Mouse (Mus musculus) adrenal gland, adult 2 months (tissue): ENCODE results near the gene Ano10. TPM values are rescaled to one million over a fixed set of nuclear protein-coding genes. Genes with fewer than 3 reads are reported as not detected.
A peak's percentile ranks its signal among the peaks of the same experiment; 100 is the strongest.

Experiments
- DNase-seq: peaks from one replicate; pipeline ENCODE4 v3.0.0; 2021
- polyA plus RNA-seq: library from polyadenylated mRNA; depleted of rRNA; stranded (reverse); fragments of >200 nt; gene quantifications from 2 replicates; pipeline ENCODE4 v1.2.3, GENCODE M21; 2012
- total RNA-seq, 2 experiments: library from RNA; stranded (reverse); gene quantifications; 2 replicates each; pipeline ENCODE4 v1.2.3; 2021

The Ano10 gene
- total and polyA plus RNA-seq, 3 experiments = 71.6 to 102 (median 75.6) TPM

DNA sequence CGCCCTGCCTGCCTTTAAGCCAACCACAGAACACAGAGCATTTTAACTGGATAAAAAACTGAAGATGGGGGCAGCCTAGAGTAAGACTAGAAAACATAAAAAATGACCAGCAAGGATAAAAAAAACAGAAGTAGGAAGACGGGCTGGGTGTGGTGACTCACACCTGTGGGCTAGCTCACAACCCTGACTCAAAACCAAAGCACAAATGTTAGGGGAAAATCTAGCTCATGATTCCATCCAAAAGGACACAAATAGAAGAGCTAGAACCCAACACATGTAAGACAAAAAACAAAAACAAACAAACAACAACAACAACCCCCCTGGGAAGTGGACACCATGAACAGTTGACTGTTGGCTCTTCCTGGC lies 49.4 kb downstream of the Ano10 start:
- no peak for DNase-seq

DNA sequence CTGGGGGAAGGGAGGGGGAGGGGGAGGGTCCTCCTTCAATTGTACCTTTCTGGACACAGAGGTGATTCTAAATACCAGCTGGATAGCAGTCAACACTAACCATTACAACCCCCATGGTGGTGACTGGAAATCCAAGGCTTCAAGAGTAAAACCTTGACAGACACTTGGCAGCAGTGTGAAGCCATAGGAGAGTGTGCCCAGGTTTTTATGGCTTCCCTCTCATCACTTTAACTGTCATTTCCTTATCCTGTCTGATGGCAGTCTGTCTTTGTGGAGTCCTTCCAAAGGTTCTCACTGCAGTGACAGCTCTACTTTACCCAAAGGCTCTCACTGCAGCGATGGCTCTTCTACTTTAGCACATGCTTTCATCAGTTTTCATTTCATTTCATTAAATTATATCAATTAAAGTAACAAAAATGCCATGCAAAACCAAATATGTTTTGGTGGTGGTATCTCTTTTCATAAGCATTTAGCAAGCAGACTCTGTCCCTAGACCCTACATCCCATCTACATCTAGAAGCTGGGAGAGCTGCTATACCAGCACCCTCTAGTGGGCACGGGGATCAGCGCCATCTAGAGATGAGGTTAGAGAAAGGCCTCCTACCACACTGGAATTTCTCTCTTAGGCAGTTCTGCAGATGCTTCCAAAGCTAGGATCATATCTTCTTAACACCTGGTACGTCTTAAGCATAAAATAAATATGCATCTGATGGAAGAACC lies 50.0 kb downstream of the Ano10 start:
- peak; percentile 70 for DNase-seq

DNA sequence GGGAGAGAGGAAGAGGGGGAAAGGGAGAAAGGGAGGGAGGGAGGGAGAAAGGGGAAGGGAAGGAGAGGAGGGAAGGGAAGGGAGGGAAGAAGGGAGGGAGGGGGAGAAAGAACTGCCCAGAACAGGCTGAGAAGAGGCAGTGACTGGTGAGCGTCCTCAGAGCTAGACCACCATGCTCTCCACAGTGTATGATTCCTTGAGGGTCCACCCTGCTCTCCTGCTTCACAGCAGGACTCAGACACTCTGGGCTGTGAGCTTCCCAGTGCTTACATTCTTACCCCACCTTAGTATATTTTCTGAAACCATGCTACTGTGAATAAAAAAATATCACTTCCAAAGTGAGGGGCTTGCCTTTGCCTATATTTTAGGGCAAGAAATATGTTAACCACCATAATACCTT lies 50.9 kb downstream of the Ano10 start:
- DNase-seq = no peak

DNA sequence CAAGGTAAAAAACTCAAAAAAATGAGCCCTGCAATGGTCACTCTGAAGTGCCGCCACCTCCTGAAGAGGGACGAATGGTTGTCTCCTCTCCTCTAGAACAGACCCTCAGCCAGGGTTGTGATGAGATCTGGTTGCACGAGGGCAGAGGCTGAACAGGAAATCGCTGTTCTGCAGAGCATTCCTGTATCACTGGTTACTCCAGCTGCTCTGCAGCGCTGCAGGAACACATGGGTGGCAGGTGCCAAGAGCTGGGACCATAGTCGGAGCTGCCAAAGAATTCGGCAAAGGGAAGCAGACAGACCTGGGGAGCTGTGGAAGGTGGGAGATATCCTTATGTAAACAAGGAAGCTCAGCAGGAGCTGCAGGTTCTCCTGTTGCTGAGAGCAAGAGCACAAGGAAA lies 51.4 kb downstream of the Ano10 start:
- no peak for DNase-seq

GRCm38 (mm10) chr9:122241812-122242400 lies 52.3 kb downstream of the Ano10 start:
- DNase-seq = no peak

DNA sequence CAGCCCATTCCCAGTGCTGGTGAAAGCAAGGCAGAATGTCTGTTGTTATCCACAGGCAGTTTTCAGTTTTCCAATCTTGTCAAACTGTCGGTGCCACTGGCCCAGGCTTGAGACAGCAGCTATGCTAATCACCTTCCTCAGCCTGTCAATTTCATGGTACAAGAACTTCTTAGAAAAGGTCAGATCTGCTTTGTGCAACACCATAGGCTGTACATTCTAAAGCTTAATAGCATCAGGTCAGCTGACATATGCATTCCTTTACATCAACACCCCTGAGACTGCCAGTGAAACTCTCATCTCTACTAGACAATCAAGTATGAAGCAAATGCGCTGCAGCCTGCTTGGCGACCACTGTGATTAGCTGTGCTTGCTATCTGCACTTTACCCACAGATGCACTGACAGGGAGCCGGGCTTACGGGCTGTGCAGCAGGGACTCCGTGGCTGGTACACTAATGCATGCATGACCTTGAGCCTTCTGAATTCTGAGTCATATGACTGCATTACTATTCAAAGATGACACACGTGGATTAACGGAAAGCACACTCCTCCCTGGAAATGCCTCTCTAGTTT lies 53.5 kb downstream of the Ano10 start:
- DNase-seq = no peak

GRCm38 (mm10) chr9:122234741-122235140 lies 59.5 kb downstream of the Ano10 start:
- no peak for DNase-seq

- DNase-seq = no peak
Observed at GRCm38 (mm10) chr9:122233972-122234345, 60.3 kb downstream of the Ano10 start.

- DNase-seq = no peak
Observed at GRCm38 (mm10) chr9:122233316-122233971, 60.8 kb downstream of the Ano10 start.

DNA sequence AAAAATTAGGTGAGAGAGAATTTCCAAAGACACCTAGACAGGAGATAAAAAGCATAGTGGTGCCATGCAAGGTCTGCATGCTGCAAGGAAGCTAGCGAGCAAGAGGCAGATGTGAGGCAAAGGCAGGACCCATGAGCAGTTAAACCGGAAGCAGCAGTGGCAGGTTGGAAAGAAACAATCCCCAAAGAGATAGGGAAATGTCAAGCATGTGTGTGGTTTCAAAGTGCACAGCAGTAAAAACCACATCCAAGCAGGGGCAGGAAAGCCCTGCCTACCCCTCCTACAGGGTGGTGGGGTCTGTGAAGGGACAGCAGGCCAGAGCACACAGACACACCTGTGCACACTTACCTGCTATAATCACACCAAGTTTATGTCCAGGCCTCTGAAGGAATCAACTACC lies 61.3 kb downstream of the Ano10 start:
- DNase-seq = no peak

DNA sequence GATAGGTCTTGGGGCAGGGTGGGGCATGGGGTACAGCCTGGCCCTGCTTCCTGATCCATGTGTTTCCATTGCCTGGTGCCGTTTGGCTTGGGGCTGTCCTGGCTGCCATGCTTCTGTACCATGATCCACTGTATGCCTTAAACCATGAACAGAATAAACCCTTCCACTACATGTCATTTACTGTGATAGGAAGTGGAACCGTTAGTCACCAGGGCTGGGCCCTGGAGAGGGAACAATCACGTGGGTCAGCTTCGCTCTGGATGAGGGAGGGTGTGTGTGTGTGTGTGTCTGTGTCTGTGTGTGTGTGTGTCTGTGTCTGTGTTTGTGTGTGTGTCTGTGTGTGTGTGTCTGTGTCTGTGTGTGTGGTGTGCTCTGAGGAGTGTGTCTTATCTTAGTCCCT lies 63.5 kb downstream of the Ano10 start:
- no peak for DNase-seq

DNA sequence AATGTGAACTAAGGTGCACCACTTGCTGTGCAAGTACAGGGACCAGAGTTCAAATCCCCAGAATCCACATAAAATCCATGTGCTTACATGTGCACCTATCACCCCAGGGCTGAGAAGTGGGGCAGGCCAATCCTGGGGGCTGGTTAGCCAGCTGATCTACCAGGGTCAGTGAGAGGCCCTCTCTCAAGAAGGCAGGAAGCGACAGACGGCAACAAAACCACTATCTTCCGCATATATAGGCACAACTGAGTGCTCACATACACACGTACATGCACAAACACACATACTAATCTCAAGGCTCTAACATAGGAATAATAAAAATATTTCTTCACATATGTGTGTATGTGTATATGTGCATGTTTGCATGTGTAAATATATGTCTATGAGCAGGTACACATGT lies 67.8 kb downstream of the Ano10 start:
- no peak for DNase-seq

- DNase-seq = no peak
Observed at GRCm38 (mm10) chr9:122225309-122225708, 68.9 kb downstream of the Ano10 start.

DNA sequence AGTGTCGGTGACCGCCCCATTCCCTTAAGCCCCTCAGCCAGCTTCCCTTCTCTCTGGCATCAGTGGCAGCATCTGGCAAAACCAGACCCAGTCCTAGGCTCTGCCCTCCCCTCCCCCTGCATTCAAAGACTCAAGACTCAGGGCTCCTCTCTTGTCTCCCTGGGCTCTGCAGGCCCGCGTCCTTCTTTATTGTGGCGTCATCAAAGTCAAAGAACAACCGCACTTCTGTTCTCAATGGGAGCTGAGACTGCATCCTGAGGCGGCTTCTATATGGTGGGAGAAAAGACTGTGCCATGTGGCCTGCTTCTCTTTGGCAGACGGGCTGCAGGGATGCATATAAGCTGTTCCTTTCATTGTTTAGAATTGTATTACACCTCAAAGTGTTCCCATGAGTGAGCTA lies 71.2 kb downstream of the Ano10 start:
- no peak for DNase-seq

- DNase-seq = peak; percentile 33
Observed at GRCm38 (mm10) chr9:122219934-122220333, 74.3 kb downstream of the Ano10 start.

DNA sequence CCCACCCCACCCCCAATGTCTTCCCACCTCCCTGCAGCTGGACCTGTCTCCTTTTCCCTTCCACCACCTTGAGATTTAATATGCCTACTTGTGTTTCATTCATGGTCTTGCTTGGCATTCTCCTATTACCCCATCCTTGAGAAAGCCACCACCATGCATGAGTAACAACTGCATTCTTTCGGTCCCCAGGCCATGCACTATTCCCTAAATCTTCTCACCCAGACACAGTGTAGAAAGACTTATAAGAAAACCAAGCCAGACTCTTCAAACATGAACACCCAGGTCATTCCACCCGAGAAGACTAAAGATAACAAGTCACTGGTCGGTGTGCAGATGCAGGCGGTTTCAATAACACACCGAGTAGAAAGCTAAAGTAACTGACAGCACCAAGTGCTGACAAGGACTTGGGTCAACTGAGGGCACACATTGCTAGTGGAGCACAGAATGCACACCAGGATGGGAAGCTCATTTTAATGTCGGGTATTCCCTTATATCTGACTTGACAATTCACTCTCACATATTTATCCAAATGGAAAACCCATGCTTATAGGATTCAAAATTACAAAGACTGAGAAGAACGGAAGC lies 77.2 kb downstream of the Ano10 start:
- DNase-seq = no peak

- DNase-seq = no peak
Observed at GRCm38 (mm10) chr9:122215118-122215517, 79.1 kb downstream of the Ano10 start.

DNA sequence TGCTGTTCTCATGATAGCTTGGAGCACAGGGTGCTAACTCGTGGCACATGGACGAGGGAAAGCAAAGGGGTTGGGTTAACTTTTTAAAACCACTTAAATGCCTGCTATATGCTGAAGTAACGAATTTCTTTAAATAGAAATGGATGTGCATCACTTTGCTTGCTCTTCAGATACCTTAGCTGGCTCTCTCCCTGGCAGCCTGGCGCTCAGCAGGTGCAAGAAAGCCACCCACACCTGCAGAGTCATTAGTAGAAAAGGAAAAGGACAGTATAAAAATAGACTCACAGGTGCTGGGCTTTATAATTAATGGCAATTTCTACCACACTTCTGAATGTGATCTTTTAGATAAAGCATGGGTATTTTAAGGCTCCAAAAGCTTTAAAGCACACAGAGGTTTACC lies 85.9 kb downstream of the Ano10 start:
- DNase-seq = no peak

DNA sequence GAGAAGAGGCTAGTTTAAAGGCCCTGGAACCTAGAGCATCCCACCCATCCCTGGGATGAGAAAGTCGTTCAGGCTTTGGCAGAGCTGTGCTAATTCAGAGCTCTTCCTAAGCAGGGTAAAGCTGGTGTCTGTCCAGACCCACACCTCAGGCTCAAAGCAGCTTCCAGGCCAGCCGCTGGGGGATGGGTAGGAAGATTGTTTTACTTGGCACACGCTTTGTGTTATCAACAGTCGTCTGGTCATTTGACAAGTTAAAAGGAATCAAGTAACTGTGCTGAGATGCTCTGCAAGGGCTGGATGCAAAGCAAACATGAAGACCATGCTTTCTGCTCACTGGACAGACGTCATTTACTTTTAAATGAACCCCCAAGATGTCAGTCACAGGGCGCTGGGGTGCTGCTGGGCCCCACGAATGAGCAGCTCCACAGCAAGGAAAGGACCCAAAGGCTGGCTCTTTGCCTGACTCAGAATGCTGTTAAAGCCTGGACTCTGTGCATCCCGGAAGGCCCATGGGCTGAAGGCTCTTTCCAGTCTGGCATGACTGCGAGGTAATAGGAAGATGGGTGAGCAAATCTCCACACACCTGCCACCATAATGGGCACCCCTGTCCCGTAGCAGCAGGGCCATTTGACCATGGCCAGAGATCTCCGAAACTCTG lies 88.6 kb downstream of the Ano10 start:
- DNase-seq = peak; percentile 65

DNA sequence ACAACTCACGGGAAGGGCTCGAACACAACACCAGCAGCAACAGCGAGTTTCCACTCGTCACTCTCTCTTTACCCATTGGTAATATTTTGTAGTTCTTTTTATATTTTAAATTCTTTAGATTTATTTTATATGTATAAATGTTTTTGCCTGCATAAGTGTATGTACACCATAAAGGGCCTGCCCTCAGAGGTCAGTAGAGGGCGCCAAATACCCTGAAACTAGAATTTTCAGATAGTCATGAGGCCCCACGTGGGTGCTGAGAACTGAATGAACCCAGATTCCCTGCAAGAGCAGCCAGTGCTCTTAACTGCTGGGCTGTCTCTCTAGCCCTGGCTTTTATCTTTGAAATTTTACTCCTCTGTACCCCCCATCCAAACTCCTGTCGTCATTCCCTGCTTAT lies 89.7 kb downstream of the Ano10 start:
- DNase-seq = no peak

DNA sequence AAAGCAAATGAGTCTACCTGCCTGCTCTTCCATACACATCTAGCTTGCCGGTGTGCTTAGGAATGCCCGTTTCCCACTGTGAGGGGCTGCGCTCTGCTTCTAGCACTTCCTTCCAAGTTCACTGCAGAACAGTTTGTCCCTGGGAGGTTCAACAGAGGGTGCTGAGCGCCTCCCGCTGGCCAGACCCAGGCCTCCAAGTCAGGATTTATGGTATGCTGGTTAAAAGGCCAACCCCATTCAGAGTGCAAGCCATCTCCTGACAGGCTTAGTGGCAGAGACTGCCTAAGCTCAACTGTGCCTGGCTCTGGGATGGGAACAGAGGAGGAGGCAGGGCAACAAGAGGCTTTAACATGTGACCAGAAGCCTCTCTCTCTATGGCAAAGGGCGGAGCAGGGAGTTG lies 95.0 kb downstream of the Ano10 start:
- DNase-seq = peak; percentile 84

DNA sequence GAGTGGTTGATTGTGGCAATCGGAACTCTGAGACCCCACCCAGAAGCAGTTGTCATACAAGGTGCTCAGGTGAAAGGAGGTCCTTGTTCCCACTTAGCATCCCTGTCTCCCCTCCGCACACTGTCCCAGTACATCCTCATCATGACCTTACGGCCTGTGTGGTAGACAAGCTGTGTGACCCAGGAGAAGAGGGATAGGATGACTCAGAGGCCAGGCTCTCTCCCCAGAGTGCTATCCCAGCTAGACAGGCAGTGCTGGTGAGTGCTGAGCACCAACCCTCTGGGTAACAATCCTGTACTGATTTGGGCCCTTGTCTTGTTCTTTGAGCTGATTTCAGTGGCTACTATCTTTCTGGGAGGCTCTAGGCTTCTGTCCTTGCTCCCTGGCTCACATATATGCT lies 95.6 kb downstream of the Ano10 start:
- DNase-seq = peak; percentile 57
